Mouse (Mus musculus) cerebellum, adult 2 months (tissue): ENCODE results near the gene Rora.

Source experiments
- CTCF ChIP-seq: fragments of 200-500 bp; IDR thresholded peaks from 2 replicates; pipeline ENCODE4 v1.5.1; 2011; ENCODE audit warnings: low read depth, mild to moderate bottlenecking, control low read depth, low read length, moderate library complexity, borderline replicate concordance; ENCODE audit not compliant: insufficient read depth
- POLR2A ChIP-seq: fragments of 200-500 bp; IDR thresholded peaks from 2 replicates; pipeline ENCODE4 v1.6.1; 2011; ENCODE audit warnings: low read length, control low read depth, borderline replicate concordance; ENCODE audit not compliant: insufficient read depth

GRCm38 (mm10) chr9:69086844-69087243 is 433.3 kb downstream of the Rora start:
- TF ChIP-seq CTCF (no peak), POLR2A (no peak)
